Mouse (Mus musculus) CH12.LX (cell line): ENCODE results near the gene Wdfy3. TPM values are rescaled to one million over a fixed set of nuclear protein-coding genes. Genes with fewer than 3 reads are reported as not detected.

ENCODE experiments used
- DNase-seq: peaks from one replicate; pipeline ENCODE4 v3.0.0-alpha.2; 2013; ENCODE audit errors: extremely low read depth
- H3K27ac ChIP-seq: 2 replicates; pipeline ENCODE4 v1.5.1; 2012; ENCODE audit warnings: low read depth, mild to moderate bottlenecking, control low read depth, moderate library complexity; ENCODE audit not compliant: insufficient read depth
- H3K27me3 ChIP-seq: replicated peaks from 2 replicates; pipeline ENCODE3; 2012; ENCODE audit warnings: inconsistent platforms
- H3K36me3 ChIP-seq, 2 experiments: replicated peaks in 1 of 2; 2 replicates each; pipeline versions ENCODE3 to v1.6.1; 2012; ENCODE audit warnings: inconsistent platforms in 1 of 2, low read length in 1 of 2, mild to moderate bottlenecking in 1 of 2, mixed read lengths in 1 of 2, moderate library complexity in 1 of 2; ENCODE audit not compliant: control insufficient read depth in 1 of 2, insufficient read depth in 1 of 2
- H3K4me1 ChIP-seq, 2 experiments: 2 replicates each; pipeline ENCODE4 v1.6.1; 2012; ENCODE audit warnings: inconsistent platforms in 1 of 2, moderate library complexity in 1 of 2; ENCODE audit not compliant: insufficient read depth in 2 of 2, control insufficient read depth in 1 of 2
- H3K4me2 ChIP-seq: 2 replicates; pipeline ENCODE4 v1.6.1; 2012; ENCODE audit warnings: low read depth, mild to moderate bottlenecking, control low read depth; ENCODE audit not compliant: poor library complexity, insufficient read depth, severe bottlenecking
- H3K4me3 ChIP-seq, 3 experiments: fragments of 150-350 bp in 1 of 3; sonication (generic) in 1 of 3; replicated peaks in 1 of 3; 2 replicates each; pipeline versions ENCODE3 to v1.5.1; 2011 to 2012; ENCODE audit warnings: low read depth in 2 of 3, low read length in 2 of 3, mild to moderate bottlenecking in 2 of 3, moderate library complexity in 2 of 3, control low read depth in 1 of 3, improper control_type of control experiment in 1 of 3, inconsistent platforms in 1 of 3, mixed read lengths in 1 of 3; ENCODE audit not compliant: poor library complexity in 1 of 3
- H3K79me2 ChIP-seq: replicated peaks from 2 replicates; pipeline ENCODE4 v1.6.1; 2012; ENCODE audit warnings: mild to moderate bottlenecking, moderate library complexity; ENCODE audit not compliant: control insufficient read depth, poor library complexity, insufficient read depth, severe bottlenecking; ENCODE audit errors: extremely low read depth
- H3K9ac ChIP-seq: 2 replicates; pipeline ENCODE4 v1.6.1; 2012; ENCODE audit warnings: low read depth, mild to moderate bottlenecking, control low read depth, moderate library complexity; ENCODE audit not compliant: insufficient read depth
- H3K9me3 ChIP-seq: replicated peaks from 2 replicates; pipeline ENCODE3; 2012; ENCODE audit warnings: low read length, inconsistent platforms, mixed read lengths
- CHD1 ChIP-seq: IDR thresholded peaks from 2 replicates; pipeline ENCODE4 v1.6.1; 2012; ENCODE audit warnings: low read depth, low read length, improper control_type of control experiment, inconsistent platforms
- CHD2 ChIP-seq: IDR thresholded peaks from 2 replicates; pipeline ENCODE4 v1.6.1; 2011; ENCODE audit warnings: low read length, improper control_type of control experiment
- E2F4 ChIP-seq: IDR thresholded peaks from 2 replicates; pipeline ENCODE4 v1.6.1; 2011; ENCODE audit warnings: low read depth, low read length, improper control_type of control experiment; ENCODE audit not compliant: insufficient replicate concordance
- EP300 ChIP-seq: IDR thresholded peaks from 2 replicates; pipeline ENCODE4 v1.6.1; 2011; ENCODE audit warnings: low read length, improper control_type of control experiment
- ETS1 ChIP-seq: conservative IDR thresholded peaks from 2 replicates; pipeline ENCODE4 v1.6.1; 2012; ENCODE audit warnings: low read depth, mild to moderate bottlenecking, inconsistent platforms, low read length, improper control_type of control experiment, moderate library complexity
- HCFC1 ChIP-seq: IDR thresholded peaks from 2 replicates; pipeline ENCODE4 v1.6.1; 2012; ENCODE audit warnings: low read depth, mild to moderate bottlenecking, inconsistent platforms, low read length, improper control_type of control experiment
- JUN ChIP-seq: IDR thresholded peaks from 2 replicates; pipeline ENCODE4 v1.6.1; 2011; ENCODE audit warnings: low read depth, mild to moderate bottlenecking, low read length, improper control_type of control experiment, moderate library complexity; ENCODE audit not compliant: insufficient read depth
- JUND ChIP-seq: conservative IDR thresholded peaks from 2 replicates; pipeline ENCODE4 v1.6.1; 2011; ENCODE audit warnings: low read depth, low read length, improper control_type of control experiment
- KAT2A ChIP-seq: IDR thresholded peaks from 2 replicates; pipeline ENCODE4 v1.6.1; 2012; ENCODE audit warnings: low read length, improper control_type of control experiment, inconsistent platforms; ENCODE audit not compliant: insufficient replicate concordance
- MAX ChIP-seq: IDR thresholded peaks from 2 replicates; pipeline ENCODE4 v1.6.1; 2011; ENCODE audit warnings: low read length, improper control_type of control experiment
- MAZ ChIP-seq: IDR thresholded peaks from 2 replicates; pipeline ENCODE4 v1.6.1; 2012; ENCODE audit warnings: low read depth, mild to moderate bottlenecking, inconsistent platforms, low read length, improper control_type of control experiment, moderate library complexity
- MEF2A ChIP-seq: IDR thresholded peaks from 2 replicates; pipeline ENCODE4 v1.6.1; 2014; ENCODE audit warnings: low read depth, mild to moderate bottlenecking, inconsistent platforms, low read length, improper control_type of control experiment, borderline replicate concordance
- MYC ChIP-seq: IDR thresholded peaks from 2 replicates; pipeline ENCODE4 v1.6.1; 2011; ENCODE audit warnings: low read depth, mild to moderate bottlenecking, improper control_type of control experiment, low read length
- NRF1 ChIP-seq: IDR thresholded peaks from 2 replicates; pipeline ENCODE4 v1.6.1; 2014; ENCODE audit warnings: low read depth, mild to moderate bottlenecking, inconsistent platforms, low read length, improper control_type of control experiment, moderate library complexity
- POLR2A ChIP-seq: IDR thresholded peaks from 2 replicates; pipeline ENCODE4 v1.6.1; 2011; ENCODE audit warnings: low read depth, mild to moderate bottlenecking, improper control_type of control experiment, low read length
- POLR2AphosphoS2 ChIP-seq: IDR thresholded peaks from 2 replicates; pipeline ENCODE4 v1.6.1; 2011; ENCODE audit warnings: low read depth, low read length, improper control_type of control experiment
- RAD21 ChIP-seq: IDR thresholded peaks from 2 replicates; pipeline ENCODE4 v1.6.1; 2011; ENCODE audit warnings: low read depth, mild to moderate bottlenecking, low read length, improper control_type of control experiment, moderate library complexity
- SIN3A ChIP-seq: IDR thresholded peaks from 2 replicates; pipeline ENCODE4 v1.6.1; 2012; ENCODE audit warnings: low read length, improper control_type of control experiment, inconsistent platforms
- TBP ChIP-seq: conservative IDR thresholded peaks from 2 replicates; pipeline ENCODE4 v1.6.1; 2011; ENCODE audit warnings: low read depth, low read length, improper control_type of control experiment
- UBTF ChIP-seq: IDR thresholded peaks from 2 replicates; pipeline ENCODE4 v1.6.1; 2012; ENCODE audit warnings: low read depth, mild to moderate bottlenecking, inconsistent platforms, low read length, improper control_type of control experiment, moderate library complexity
- ZKSCAN1 ChIP-seq: IDR thresholded peaks from 2 replicates; pipeline ENCODE4 v1.6.1; 2012; ENCODE audit warnings: low read depth, inconsistent platforms, low read length, improper control_type of control experiment, borderline replicate concordance
- dilution Hi-C: fragments of 300-500 bp; cut with MboI; formaldehyde crosslinking; loops from 2 replicates; pipeline ENCODE4 v1.14.3; 2020; ENCODE audit warnings: low sequenced_read_pairs; ENCODE audit not compliant: extremely low pct_unique_long_range_greater_than_20kb, extremely low pct_ligation_motif_present
- in situ Hi-C: fragments of 300-500 bp; cut with MboI; formaldehyde crosslinking; loops from 3 replicates; pipeline ENCODE4 v1.14.3; 2019; ENCODE audit warnings: low sequenced_read_pairs, low pct_ligation_motif_present, low pct_unique_long_range_greater_than_20kb, mixed read lengths
- polyA plus RNA-seq: library from polyadenylated mRNA; unstranded; fragments of >175 nt; gene quantifications from 2 replicates; pipeline ENCODE4 v1.2.1, GENCODE M21; 2012; ENCODE audit warnings: low read depth; ENCODE audit not compliant: insufficient read length
- total RNA-seq, 2 experiments: library from RNA; depleted of rRNA; stranded (reverse); fragments of 300-350 nt in 1 of 2; fragments of >200 nt in 1 of 2; gene quantifications; 2 replicates each; pipeline ENCODE4 v1.2.3; 2012 to 2014

The Wdfy3 gene
- total and polyA plus RNA-seq, 3 experiments = not detected

DNA sequence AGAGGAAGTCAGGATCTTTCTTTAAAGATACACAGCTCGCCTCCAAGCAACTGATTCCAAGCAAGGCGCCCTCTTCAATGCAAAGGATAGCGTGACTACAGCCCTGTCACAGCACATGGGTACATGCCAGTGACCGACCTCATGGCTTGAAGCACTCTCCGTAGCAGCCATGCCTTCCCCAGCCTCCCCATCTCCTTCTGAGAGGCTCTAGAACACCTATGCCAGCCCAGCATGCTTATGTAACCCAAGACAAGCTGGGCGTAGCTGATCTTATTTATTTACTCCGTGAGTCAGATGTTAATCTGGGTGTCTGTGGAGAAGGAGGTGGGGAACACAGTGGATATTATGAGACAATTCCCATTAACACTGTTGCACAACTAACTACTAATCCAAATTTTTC is 13.8 kb downstream of the Wdfy3 start:
- in situ Hi-C loops = no loop called here
- Histone ChIP-seq H3K79me2 (no peaks in the 10 kb centered on the region), H3K27me3 (no peaks in the 10 kb centered on the region), H3K9me3 (peaks cover 8% of the 10 kb centered on the region), H3K27ac (no peak overlapping the region), H3K36me3 (no peaks in the 10 kb centered on the region), H3K9ac (no peak overlapping the region), H3K4me1 (no peaks in the 10 kb centered on the region), H3K4me2 (no peak overlapping the region), H3K4me3 (no peak overlapping the region)
- DNase-seq = no peak
- TF ChIP-seq HCFC1 (no peak), UBTF (no peak), SIN3A (no peak), E2F4 (no peak), POLR2A (no peak), RAD21 (no peak), ETS1 (no peak), KAT2A (no peak)
- dilution Hi-C loops = no loop called here

DNA sequence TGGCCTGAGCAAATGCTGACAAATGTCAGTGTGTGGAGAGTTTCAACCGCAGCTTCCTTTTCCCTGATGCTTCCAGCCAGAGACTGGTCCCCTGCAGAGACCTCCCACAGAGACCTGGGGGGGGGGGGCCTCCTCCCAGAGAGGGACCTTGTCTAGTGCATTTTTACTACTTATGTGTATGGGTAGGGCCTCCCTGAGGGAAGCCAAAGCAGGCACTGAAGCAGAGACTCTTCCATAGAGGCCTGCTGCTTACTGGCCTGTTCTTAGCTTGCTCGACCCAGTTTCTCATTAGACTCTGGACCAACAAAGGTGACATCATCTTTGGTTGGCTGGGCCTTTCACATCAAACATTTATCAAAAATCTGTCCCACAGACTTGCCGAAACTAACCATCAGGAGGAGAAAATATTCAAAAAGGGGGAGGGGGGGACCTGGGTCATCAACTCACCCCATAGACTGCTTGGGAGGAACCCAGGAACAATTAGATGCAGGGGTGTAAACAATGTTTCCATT is 14.5 kb downstream of the Wdfy3 start:
- peaks cover 8% of the 10 kb centered on the region for H3K9me3 ChIP-seq
- H3K4me3 ChIP-seq = no peak overlapping the region
- no peak for DNase-seq
- in situ Hi-C loops (no loop called here), dilution Hi-C loops (no loop called here)
- no peak overlapping the region for H3K27ac ChIP-seq
- H3K27me3 ChIP-seq = no peaks in the 10 kb centered on the region
- no peak overlapping the region for H3K9ac ChIP-seq
- H3K79me2 ChIP-seq = no peaks in the 10 kb centered on the region
- TF ChIP-seq JUN (no peak), TBP (no peak), HCFC1 (no peak), MAZ (no peak), JUND (no peak), ETS1 (no peak), MAX (no peak), CHD1 (no peak), EP300 (no peak), MYC (no peak), UBTF (no peak), KAT2A (no peak), POLR2AphosphoS2 (no peak), MEF2A (no peak), CHD2 (no peak), NRF1 (no peak), ZKSCAN1 (no peak)
- H3K36me3 ChIP-seq = no peaks in the 10 kb centered on the region
- H3K4me2 ChIP-seq = no peak overlapping the region
- H3K4me1 ChIP-seq = no peaks in the 10 kb centered on the region
